Mouse (Mus musculus) brain, embryonic 14.5 days (tissue): ENCODE measurements around the gene Slc1a2. TPM values are rescaled to one million over a fixed set of nuclear protein-coding genes. Genes with fewer than 3 reads are reported as not detected.
A peak's percentile ranks its signal among the peaks of the same experiment; 100 is the strongest.

ENCODE experiments used
- DNase-seq: peaks from one replicate; pipeline ENCODE4 v3.0.0-alpha.2; 2011; ENCODE audit warnings: low read depth
- CTCF ChIP-seq: fragments of 200-500 bp; IDR thresholded peaks from 2 replicates; pipeline ENCODE4 v1.5.1; 2012; ENCODE audit warnings: inconsistent platforms, mild to moderate bottlenecking, moderate library complexity, borderline replicate concordance; ENCODE audit not compliant: insufficient read depth, insufficient read length; ENCODE audit errors: extremely low read depth
- POLR2A ChIP-seq: fragments of 200-500 bp; IDR thresholded peaks from 2 replicates; pipeline ENCODE4 v1.6.1; 2012; ENCODE audit warnings: mild to moderate bottlenecking, inconsistent platforms, borderline replicate concordance; ENCODE audit not compliant: poor library complexity, insufficient read depth, insufficient read length, severe bottlenecking; ENCODE audit errors: extremely low read depth
- polyA plus RNA-seq: library from polyadenylated mRNA; depleted of rRNA; stranded (reverse); fragments of >200 nt; gene quantifications from 2 replicates; pipeline ENCODE4 v1.2.3, GENCODE M21; 2012

Gene Slc1a2
- polyA plus RNA-seq, 1 experiment: 46.2 TPM

DNA sequence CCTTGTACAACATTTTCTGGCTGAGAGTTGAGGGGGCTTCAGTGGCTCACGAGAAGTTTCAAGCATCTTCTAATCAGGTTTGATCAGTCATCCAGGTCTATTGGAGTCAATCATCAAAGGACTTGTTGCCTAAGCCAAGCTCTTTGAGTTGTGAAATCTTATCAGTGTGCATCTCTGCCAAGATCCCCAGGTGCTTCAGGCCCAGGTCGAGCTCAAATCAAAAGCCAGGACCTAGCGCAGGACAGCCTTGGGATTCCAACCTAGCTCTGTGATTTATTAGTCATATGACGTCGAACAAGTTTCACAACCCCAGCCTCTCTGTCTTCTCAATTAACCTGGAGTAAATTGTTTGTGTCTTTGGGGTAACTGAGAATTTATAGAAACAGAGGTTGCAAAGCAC lies 53.1 kb downstream of the Slc1a2 start:
- TF ChIP-seq POLR2A: no peak
- TF ChIP-seq CTCF: no peak
- DNase-seq: no peak

DNA sequence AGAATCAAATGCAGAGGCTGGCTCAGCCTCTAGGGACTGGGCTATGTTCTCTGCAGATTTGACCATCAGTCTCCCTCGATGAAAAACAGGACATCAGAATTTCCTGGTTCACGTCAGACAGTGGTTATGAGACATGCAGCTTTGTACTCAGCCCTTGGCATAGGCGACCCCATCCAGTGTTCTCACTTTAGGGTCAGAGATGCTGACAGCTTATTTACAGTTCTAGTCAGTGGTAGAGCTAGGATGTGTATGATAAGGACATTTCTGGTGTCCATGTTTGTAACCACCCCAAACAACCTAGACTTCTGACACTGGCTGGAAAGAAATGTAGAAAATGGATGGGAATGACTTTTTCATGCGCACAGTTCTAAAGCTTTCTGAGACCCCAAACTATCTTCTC lies 53.6 kb downstream of the Slc1a2 start:
- no peak for DNase-seq
- TF ChIP-seq CTCF: no peak
- no peak for TF ChIP-seq POLR2A

- no peak for DNase-seq
- TF ChIP-seq POLR2A (no peak), CTCF (no peak)
Observed at GRCm38 (mm10) chr2:102712678-102713628, 54.5 kb downstream of the Slc1a2 start.

GRCm38 (mm10) chr2:102714320-102714719 lies 55.9 kb downstream of the Slc1a2 start:
- no peak for DNase-seq
- TF ChIP-seq POLR2A (no peak), CTCF (no peak)

- DNase-seq: no peak
- TF ChIP-seq CTCF: no peak
- TF ChIP-seq POLR2A: no peak
Observed at GRCm38 (mm10) chr2:102715754-102716153, 57.3 kb downstream of the Slc1a2 start.

- DNase-seq: no peak
Observed at GRCm38 (mm10) chr2:102721859-102722258, 63.4 kb downstream of the Slc1a2 start.

GRCm38 (mm10) chr2:102725054-102725453 lies 66.6 kb downstream of the Slc1a2 start:
- DNase-seq: no peak
- TF ChIP-seq POLR2A (no peak), CTCF (no peak)

More at GRCm38 (mm10) chr2:102721859-102722258, 63.4 kb downstream of the Slc1a2 start:
- no peak for TF ChIP-seq CTCF
- TF ChIP-seq POLR2A: no peak

- DNase-seq: peak; percentile 51
- no peak for TF ChIP-seq POLR2A
- TF ChIP-seq CTCF: no peak
Observed at GRCm38 (mm10) chr2:102730386-102730785, 71.9 kb downstream of the Slc1a2 start.

DNA sequence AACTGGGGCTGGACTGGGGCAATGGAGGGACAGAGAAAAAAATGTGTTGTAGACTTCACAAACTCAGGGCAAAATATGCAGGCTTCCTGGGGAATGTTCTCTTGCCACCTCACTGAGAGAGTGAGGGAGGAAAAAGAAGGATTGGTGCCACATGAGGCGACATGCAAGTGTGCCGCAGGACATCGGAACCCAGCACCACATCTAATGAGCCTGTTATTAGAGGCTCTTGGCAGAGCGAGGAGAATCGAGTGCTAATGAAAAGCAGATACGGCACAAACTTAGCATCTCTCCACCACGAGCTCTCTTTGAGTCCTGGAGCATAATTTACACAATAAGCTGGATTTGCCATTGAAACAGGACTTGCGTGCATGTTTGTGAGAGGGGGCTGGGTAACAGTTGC lies 72.3 kb downstream of the Slc1a2 start:
- TF ChIP-seq CTCF (no peak), POLR2A (no peak)
- peak; percentile 74 for DNase-seq

DNA sequence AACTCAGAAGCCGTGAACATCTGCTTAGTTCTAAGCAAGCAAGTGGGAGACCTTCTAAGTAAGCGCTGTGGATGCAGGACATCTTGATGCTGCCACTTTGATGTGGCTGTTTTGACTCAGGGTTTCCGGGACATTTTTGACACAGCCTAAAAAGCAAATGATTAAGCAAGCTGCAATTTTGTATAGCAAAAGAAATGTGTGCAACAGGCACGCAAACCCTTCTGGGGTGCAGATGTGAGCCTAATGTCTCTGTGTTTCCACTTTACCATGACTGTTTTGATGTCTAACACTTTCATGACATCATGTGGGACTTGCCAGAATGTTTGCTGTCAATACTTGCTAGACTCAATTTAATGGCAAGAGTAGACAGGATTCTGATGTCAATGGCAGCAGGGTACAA lies 74.7 kb downstream of the Slc1a2 start:
- no peak for TF ChIP-seq POLR2A
- no peak for TF ChIP-seq CTCF
- no peak for DNase-seq

DNA sequence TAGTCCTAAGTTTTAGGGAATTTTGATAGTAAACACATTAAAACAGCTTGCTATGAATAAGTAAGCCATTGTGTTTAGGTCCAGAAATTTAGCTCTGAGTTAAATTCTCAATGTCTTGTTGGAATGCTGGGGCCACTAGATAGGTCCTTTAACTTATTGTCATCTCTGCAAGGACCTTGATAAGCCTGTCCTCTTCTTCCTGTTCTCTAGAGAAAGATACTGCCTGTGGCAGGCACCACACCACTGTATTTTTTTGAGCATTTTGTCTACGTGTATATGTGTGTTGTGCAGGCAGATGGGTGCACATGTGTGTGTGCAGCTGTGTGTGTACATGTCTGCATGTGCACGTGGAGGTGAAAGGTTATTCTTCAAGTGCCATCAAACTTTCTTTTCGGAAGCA lies 75.6 kb downstream of the Slc1a2 start:
- TF ChIP-seq CTCF (no peak), POLR2A (no peak)
- DNase-seq: no peak

DNA sequence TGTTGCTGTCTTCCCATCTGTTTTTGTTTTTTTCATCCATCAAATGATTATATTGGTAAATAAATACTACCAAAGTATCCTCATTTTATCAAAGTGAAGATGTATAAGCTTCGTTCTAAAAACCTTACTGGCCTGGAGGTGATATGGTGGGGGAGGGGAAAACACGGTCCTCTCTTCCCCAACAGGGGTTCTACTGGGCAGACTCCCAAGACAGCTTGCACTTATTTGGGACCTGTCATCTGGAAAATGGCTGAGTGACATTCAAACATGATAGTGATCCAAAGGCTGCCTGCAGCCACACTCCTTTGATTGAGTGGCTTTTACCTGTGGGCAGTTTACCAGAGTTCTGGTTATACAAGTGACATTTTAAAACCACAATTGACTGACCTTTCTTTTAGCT lies 76.6 kb downstream of the Slc1a2 start:
- no peak for DNase-seq
- TF ChIP-seq CTCF (no peak), POLR2A (no peak)
